Comparison of ENCODE assay signal across 12 mouse cellular contexts in genomic region chr14:56313969-56314368, GRCm38 (mm10). TPM values are rescaled to one million over a fixed set of nuclear protein-coding genes. Genes with fewer than 3 reads are reported as not detected.
DNase-seq lines count a peak whose midpoint lies in the region; TF ChIP-seq lines count a peak whose summit lies in the region.
"Had no signal": no experiment of that assay in that cellular context is flagged by ENCODE, and none has a peak within 500 bp of the region (broad histone marks: within the 10 kb centered on the region; RNA-seq: fewer than 3 reads in every experiment).

No protein-coding gene starts in this region.

- no peak for TF ChIP-seq CTCF in lung, adult 2 months (IDR thresholded peaks at IDR 0.05; ENCODE audit: insufficient read depth, low read length)
- no peak for TF ChIP-seq CTCF in brain, embryonic 14.5 days (IDR thresholded peaks at IDR 0.05; ENCODE audit: borderline replicate concordance, extremely low read depth, insufficient read depth, insufficient read length)

- peak; percentile 6 to 29 for DNase-seq in lung, postnatal 4 days
- DNase-seq in lung, adult 2 months = no peak
- peak; percentile 14 for DNase-seq in brain, embryonic 14.5 days (ENCODE audit: low read depth)
- peak; percentile 51 for DNase-seq in gastrocnemius, postnatal 14 days
- DNase-seq in ovary, postnatal 36 days (ENCODE audit: low spot score) = peak; percentile 57
- DNase-seq in frontal cortex, adult 2 months (ENCODE audit: extremely low spot score in 1 of 2, low spot score in 1 of 2) = no peak
- no peak for DNase-seq in left cerebral cortex, adult 11 months (ENCODE audit: low spot score)

- no peak for TF ChIP-seq POLR2A in lung, adult 2 months (IDR thresholded peaks at IDR 0.05; ENCODE audit: borderline replicate concordance, extremely low read depth, low read depth, low read length)
- no peak for TF ChIP-seq POLR2A in brain, embryonic 14.5 days (IDR thresholded peaks at IDR 0.05; ENCODE audit: borderline replicate concordance, extremely low read depth, insufficient read depth, insufficient read length, poor library complexity, severe bottlenecking)

- WGBS in lung, adult 2 months = 73% methylated on average over 9 of the region's 9 CpGs

- no peaks in the 10 kb centered on the region for H3K4me1 ChIP-seq in lung, adult 2 months (ENCODE audit: control insufficient read depth, insufficient read depth, low read length)

- no peak overlapping the region for H3K4me3 ChIP-seq in lung, adult 2 months (replicated peaks; ENCODE audit: extremely low read depth, low read depth, low read length)
- H3K4me3 ChIP-seq: forebrain, embryonic 10.5 days had no signal

- intact Hi-C loops in gastrocnemius, postnatal 14 days (cut with DNase I; ENCODE audit: low total_unique reads) = loop anchor here (10.0 kb wide), 1 partner anchor 81 kb away; no protein-coding TSS in a partner anchor

RNA-seq across cellular contexts. Expression of gene Atp12a, which starts 50.9 kb away (rescaled TPM):
- polyA plus RNA-seq in lung, adult 2 months (2012; rRNA removed) = 0.04 and 0.22 TPM in 2 replicates
- polyA plus RNA-seq in brain, embryonic 14.5 days (2012; rRNA removed) = 0.14 and 0.18 TPM in 2 replicates
- total RNA-seq in gastrocnemius, postnatal 14 days (2021) = not detected
- polyA plus RNA-seq in frontal cortex, adult 2 months (2012; rRNA removed) = 0.02 and 0.04 TPM in 2 replicates
- total RNA-seq: heart, postnatal 36 days; left cerebral cortex, adult 18-20 months; megakaryocyte-erythroid progenitor cell, adult 5-6 weeks; MEL had no signal
- polyA plus RNA-seq: forebrain, embryonic 10.5 days had no signal

RNA-seq across cellular contexts. Expression of gene Gzmb, which starts 51.9 kb away (rescaled TPM):
- 1.9 and 2.4 TPM in 2 replicates for polyA plus RNA-seq in lung, adult 2 months (2012; rRNA removed)
- 0.04 TPM in 1 of 2 replicates, not detected in the other for polyA plus RNA-seq in brain, embryonic 14.5 days (2012; rRNA removed)
- total RNA-seq in gastrocnemius, postnatal 14 days (2021) = not detected
- 0.08 and 0.21 TPM in 2 replicates for polyA plus RNA-seq in frontal cortex, adult 2 months (2012; rRNA removed)
- total RNA-seq: heart, postnatal 36 days; left cerebral cortex, adult 18-20 months had no signal
- polyA plus RNA-seq: forebrain, embryonic 10.5 days had no signal

Comparison
In these comparisons a context has a peak if more than half of its experiments do, and no peak if none do; other contexts are left out.
1. DNase-seq: peak in lung, postnatal 4 days (2 of 2), brain, embryonic 14.5 days (single experiment), gastrocnemius, postnatal 14 days (single experiment) and ovary, postnatal 36 days (single experiment); none in lung, adult 2 months (single experiment), frontal cortex, adult 2 months (0 of 2) and left cerebral cortex, adult 11 months (single experiment).